Mouse (Mus musculus) Patski (cell line): ENCODE results near the gene Zp3. TPM values are rescaled to one million over a fixed set of nuclear protein-coding genes. Genes with fewer than 3 reads are reported as not detected.

Experiments
- ATAC-seq: fragments of 100-300 bp; one replicate; pipeline ENCODE4 v1.8.0; 2021
- CTCF ChIA-PET: fragments of 350-600 bp; sonication (Branson Sonifier 250); formaldehyde crosslinking; loops from one replicate; lab custom pipeline; 2022; ENCODE audit warnings: inconsistent platforms; lab: Charles Lee
- POLR2A ChIA-PET: fragments of 350-600 bp; sonication (Branson Sonifier 250); formaldehyde crosslinking; loops from one replicate; lab custom pipeline; 2022; ENCODE audit warnings: antibody characterized with exemption, inconsistent platforms; lab: Charles Lee
- DNase-seq: peaks from one replicate; pipeline ENCODE4 v3.0.0-alpha.2; 2011; ENCODE audit warnings: low read depth, low spot score
- H3K27me3 ChIP-seq: fragments of 371-371 bp; one replicate; pipeline ENCODE4 v1.5.1; 2021
- CTCF ChIP-seq: fragments of 100-300 bp; IDR thresholded peaks from one replicate; pipeline ENCODE4 v1.5.1; 2021
- in situ Hi-C: fragments of 300-500 bp; cut with MboI; formaldehyde crosslinking; loops from 3 replicates; pipeline ENCODE4 v1.11.1; 2018; ENCODE audit warnings: low pct_unique_long_range_greater_than_20kb, mixed read lengths
- polyA plus RNA-seq: library from polyadenylated mRNA; unstranded; gene quantifications from one replicate; pipeline ENCODE4 v1.2.3, GENCODE M21; 2021

The Zp3 gene
- polyA plus RNA-seq, 1 experiment from 2014 or later, result 0.04 TPM

DNA sequence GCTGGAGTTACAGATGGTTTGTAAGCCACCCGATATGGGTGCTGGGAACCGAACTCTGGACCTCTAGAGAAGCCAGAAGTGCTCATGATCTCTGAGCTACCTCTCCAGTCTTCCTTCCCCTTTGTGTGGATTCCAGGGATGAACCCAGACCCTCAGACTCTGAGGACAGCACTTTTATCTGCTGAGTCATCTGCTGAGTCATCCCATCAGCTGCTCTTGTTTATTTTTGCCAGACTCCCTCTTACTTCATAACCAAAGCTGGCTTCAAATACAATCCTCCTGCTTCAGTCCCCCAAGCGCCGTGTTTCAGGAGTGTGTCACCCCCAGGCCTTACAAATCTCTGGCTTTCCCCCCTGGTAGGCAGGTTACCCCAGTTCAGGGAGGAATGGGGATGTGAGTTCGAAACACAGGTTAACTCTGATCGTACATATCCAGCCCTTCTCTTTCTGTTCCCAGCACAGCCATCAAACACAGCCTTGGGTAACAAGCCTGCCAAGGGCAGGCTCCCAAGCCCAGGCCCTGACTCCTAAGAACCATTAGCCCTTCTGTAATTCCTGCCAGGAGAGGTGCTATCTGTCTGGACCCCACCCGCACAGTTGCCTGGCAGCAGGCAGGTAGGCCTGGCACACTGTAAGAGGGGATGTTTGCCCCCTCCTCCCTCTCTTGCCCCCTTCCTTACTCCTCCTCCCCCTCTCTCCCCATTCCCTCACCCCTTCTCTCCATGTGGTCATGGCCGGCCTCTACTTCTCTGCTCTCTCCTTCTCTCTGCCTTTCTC is 3.8 kb upstream of the Zp3 start:
- no peak for TF ChIP-seq CTCF
- in situ Hi-C loops, result no loop called here
- ATAC-seq (no peak), DNase-seq (peak; percentile 74)
- H3K27me3 ChIP-seq, result no peaks in the 10 kb centered on the region
- ChIA-PET CTCF (no interaction called here), POLR2A (interaction anchor here (2.7 kb wide), 1 partner anchor 12 kb away, joined by 10 read pairs; no protein-coding TSS in a partner anchor)

DNA sequence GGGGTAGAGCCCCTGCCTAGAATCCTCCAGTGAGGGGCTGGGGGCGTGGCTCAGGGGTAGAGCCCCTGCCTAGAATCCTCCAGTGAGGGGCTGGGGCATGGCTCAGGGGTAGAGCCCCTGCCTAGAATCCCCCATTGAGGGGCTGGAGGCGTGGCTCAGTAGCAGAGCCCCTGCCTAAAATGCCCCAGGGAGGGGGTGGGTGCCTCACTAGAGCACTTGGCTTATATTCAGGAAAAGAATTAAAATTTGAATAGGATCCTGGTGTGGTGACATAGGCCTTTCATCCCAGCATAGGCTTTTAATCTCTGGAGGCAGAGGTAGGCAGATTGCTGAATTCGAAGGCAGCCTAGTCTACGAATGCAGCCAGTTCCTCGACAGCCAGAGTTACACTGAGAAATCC is 518 bp upstream of the Zp3 start:
- ChIA-PET CTCF (interaction anchor here (0.8 to 1.4 kb wide), 2 partner anchors 17 to 66 kb away, joined by 3 read pairs; no protein-coding TSS in a partner anchor), POLR2A (no interaction called here)
- ATAC-seq (no peak), DNase-seq (no peak)
- H3K27me3 ChIP-seq, result no peaks in the 10 kb centered on the region
- TF ChIP-seq CTCF, result no peak
- in situ Hi-C loops, result no loop called here

DNA sequence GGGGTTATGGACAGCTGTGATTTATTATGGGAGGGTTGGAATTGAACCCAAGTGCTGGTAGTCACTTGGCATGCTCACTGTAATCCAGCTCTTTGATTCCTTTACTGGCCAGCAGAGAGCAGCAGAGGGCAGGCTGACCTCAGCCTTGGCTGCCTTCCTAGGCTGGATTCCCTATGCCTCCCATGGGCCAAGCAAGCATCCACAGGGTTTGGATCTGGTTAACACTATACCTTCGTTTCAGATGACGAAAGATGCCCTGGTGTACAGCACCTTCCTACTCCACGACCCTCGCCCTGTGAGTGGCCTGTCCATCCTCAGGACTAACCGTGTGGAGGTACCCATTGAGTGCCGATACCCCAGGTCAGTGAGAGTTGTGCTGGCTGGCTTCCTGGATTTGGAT is 2.5 kb downstream of the Zp3 start:
- ChIA-PET CTCF (interaction anchor here (0.7 to 2.4 kb wide), 11 partner anchors 11 to 95 kb away, joined by 3 to 16 read pairs (median 3); partner anchors contain the start of gene Dtx2), POLR2A (no interaction called here)
- ATAC-seq, result peak; percentile 55
- in situ Hi-C loops, result loop anchor here (5.0 kb wide), 2 partner anchors 65 to 205 kb away; no protein-coding TSS in a partner anchor
- DNase-seq, result no peak
- no peak for TF ChIP-seq CTCF
- H3K27me3 ChIP-seq, result no peaks in the 10 kb centered on the region

DNA sequence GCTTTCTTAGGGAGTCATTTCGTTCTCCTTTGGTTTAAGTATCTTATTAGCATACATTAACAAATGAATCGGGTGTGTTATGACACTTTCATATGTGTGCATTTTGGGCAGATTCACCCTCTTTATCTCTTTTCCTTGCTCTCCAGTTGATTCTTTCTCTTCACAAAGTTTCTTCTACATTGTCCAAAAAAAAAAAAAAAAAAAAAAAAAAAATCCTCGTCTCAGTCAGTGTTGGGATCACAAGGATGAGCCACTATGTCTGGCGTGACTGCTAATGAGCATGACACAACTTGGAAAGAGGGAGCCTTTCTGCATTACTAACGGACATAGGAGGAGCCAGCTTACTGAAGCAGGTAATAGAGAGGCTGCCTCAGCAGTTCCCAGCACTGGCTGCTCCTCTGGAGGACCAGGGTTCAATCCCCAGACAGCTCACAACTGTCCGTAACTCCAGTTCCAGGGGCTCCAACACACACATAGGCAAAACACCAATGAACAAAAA is 4.7 kb downstream of the Zp3 start:
- POLR2A ChIA-PET, result no interaction called here
- in situ Hi-C loops, result loop anchor here (5.0 kb wide), 2 partner anchors 63 to 203 kb away; no protein-coding TSS in a partner anchor

DNA sequence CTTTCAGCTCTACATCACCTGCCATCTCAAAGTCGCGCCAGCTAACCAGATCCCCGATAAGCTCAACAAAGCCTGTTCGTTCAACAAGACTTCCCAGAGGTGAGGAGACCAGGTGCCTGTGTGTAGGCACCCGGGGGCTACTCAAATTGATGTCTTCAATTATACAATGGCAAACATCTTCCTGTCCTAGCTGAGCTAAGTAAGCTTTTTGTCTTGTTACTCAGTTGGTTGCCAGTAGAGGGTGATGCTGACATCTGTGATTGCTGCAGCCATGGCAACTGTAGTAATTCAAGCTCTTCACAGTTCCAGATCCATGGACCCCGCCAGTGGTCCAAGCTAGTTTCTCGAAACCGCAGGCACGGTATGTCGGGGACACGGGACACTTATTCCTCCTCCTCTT is 7.3 kb downstream of the Zp3 start:
- CTCF ChIA-PET, result interaction anchor here (0.6 to 2.4 kb wide), 18 partner anchors 11 to 79 kb away, joined by 3 to 10 read pairs (median 4); partner anchors contain the start of gene Upk3bl
- DNase-seq, result no peak
- peak; percentile 65 for TF ChIP-seq CTCF
- in situ Hi-C loops, result no loop called here
- no peaks in the 10 kb centered on the region for H3K27me3 ChIP-seq
- POLR2A ChIA-PET, result no interaction called here
- no peak for ATAC-seq

More for the DNA sequence above, 4.7 kb downstream of the Zp3 start:
- no peaks in the 10 kb centered on the region for H3K27me3 ChIP-seq
- CTCF ChIA-PET, result interaction anchor here (1.2 to 1.7 kb wide), 4 partner anchors 60 to 86 kb away, joined by 3 to 4 read pairs (median 3); no protein-coding TSS in a partner anchor
- DNase-seq (no peak), ATAC-seq (no peak)
- no peak for TF ChIP-seq CTCF

DNA sequence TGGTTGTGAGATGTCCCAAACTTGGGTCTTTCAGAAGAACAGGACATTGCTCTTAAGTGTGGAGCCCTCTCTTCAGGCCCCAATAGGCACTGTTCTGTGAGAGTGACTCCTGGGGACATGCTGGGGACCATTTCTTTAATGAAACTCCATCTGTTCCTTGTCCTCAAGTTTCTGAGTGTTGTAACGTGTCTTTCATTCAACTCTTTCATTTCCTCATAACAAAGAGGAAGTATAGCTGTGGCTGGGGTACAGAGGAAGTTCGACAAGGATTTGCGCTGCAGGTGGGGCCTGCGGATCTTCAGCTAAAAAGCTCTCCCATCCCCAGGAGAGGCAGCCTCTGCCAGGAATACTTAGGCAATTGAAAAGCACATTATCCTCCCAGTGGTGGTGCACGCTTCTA is 10.7 kb downstream of the Zp3 start:
- POLR2A ChIA-PET, result no interaction called here
- no peak for TF ChIP-seq CTCF
- in situ Hi-C loops, result no loop called here

DNA sequence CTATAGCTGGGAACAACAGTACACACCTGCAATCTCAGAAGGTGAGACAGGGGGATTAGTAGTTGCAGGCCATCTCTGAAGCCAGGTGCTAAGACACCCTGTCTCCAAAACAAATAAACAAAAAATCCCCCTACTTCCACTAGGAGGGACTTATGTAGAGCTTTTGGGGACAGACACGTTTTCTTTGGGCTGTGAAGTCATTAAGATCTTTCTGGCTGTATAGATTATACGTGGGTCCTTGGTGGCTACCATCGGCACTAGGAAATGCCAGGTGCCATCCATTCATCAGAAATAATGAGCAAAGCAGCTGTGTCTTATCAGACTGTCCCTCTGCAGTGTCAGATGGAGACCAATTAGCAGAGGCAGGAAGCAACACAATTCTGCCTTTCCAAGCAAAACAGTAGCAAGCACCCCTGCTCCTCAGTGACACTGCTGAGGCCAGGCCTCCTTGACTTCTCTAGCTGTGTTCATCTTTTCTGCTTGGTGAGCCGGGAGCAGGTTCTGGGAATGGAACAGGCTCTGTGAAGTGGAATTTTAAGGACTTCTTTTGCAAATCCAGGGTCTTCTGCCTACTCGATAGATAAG is 13.6 kb downstream of the Zp3 start:
- TF ChIP-seq CTCF, result no peak
- H3K27me3 ChIP-seq, result no peaks in the 10 kb centered on the region
- POLR2A ChIA-PET, result interaction anchor here (1.1 kb wide), 1 partner anchor 10 kb away, joined by 3 read pairs; no protein-coding TSS in a partner anchor
- in situ Hi-C loops, result no loop called here
- DNase-seq, result no peak
- CTCF ChIA-PET, result interaction anchor here (0.8 to 3.1 kb wide), 5 partner anchors 11 to 69 kb away, joined by 3 to 9 read pairs (median 6); no protein-coding TSS in a partner anchor
- no peak for ATAC-seq

More for the DNA sequence above, 10.7 kb downstream of the Zp3 start:
- H3K27me3 ChIP-seq, result no peaks in the 10 kb centered on the region
- CTCF ChIA-PET, result no interaction called here
- DNase-seq (no peak), ATAC-seq (no peak)

DNA sequence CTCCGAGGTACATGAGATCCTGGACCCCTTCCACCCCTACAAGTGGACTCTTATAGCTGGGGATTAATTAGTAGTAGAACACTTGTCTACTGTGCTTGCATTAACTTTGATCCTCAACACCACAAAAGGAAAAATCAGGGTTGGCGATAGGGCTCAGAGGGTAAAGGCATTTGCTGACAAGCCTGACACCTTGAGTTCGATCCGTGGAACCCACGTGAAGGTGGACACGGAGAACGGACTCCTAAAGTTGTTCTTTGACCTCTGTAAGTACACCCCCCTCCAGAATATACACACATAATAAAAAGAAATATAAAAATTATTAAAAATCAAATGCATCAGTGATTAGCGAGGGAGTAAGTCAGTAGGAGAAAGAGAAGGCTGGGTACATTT is 14.4 kb downstream of the Zp3 start:
- H3K27me3 ChIP-seq, result no peaks in the 10 kb centered on the region
- CTCF ChIA-PET, result interaction anchor here (1.9 to 3.1 kb wide), 3 partner anchors 12 to 21 kb away, joined by 6 to 9 read pairs (median 7); no protein-coding TSS in a partner anchor
- ATAC-seq, result no peak
- in situ Hi-C loops, result no loop called here
- POLR2A ChIA-PET, result interaction anchor here (1.1 kb wide), 1 partner anchor 11 kb away, joined by 3 read pairs; no protein-coding TSS in a partner anchor
- no peak for DNase-seq
- TF ChIP-seq CTCF, result no peak

DNA sequence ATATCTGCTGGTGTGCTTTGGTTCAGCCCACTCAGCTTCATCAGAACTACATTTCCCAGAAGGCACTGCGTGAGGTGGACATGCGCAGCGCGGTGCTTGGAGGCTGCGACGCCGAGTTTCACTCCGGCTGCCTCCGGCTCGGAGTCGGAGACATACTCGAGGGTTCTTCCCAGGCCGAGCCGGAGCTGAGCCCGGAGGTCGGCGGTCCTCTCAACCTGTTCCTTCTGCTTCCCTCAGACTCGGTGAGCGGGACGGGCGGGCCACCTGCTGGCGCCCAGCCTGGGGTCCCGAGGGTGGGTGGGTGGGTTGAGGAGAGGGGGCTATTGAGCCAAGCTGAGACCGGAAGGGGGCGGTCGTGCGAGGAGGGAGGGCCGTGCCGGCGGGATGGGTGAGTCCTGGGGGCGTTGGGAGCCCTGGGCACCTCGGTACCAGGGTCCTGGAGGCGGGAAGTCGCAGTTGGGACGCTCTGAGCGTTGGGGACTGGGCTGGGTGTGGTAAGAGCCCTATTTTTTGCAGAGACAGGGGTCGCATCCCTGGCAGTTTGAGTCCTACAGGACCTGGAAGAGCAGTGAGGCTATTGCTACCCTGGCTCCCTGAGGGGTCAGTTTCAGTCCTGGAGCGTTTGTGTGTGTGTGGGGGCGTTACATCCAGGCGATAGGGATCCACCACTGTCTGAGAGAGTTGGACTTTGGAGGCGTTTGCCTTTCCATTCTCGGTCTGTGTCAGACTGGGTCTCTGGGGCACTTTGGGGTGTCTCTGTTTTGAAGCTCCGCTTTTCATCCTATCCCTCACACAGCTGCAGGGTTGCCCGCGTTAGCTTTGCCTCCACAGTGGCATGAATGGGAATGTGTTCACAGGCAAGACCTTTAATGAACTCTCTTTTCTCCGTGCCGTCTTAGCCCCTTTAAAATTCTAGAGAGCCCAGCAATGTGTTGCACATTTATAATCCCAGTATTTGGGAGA is 15.1 kb downstream of the Zp3 start, which contains the start of gene Dtx2:
TSS of gene Dtx2 (plus strand) at position 76 of the 963 bp plus-strand sequence.
- CTCF ChIA-PET, result interaction anchor here (1.2 to 3.1 kb wide), 9 partner anchors 11 to 67 kb away, joined by 3 to 9 read pairs (median 4); no protein-coding TSS in a partner anchor
- ATAC-seq (peak; percentile 89), DNase-seq (no peak)
- no peaks in the 10 kb centered on the region for H3K27me3 ChIP-seq
- in situ Hi-C loops, result no loop called here
- POLR2A ChIA-PET, result interaction anchor here (0.5 to 1.2 kb wide), 2 partner anchors 13 to 958 kb away, joined by 3 to 4 read pairs; partner anchors contain the start of gene Fis1
- TF ChIP-seq CTCF, result peak; percentile 44
